Mouse (Mus musculus) naive thymus-derived CD4-positive, alpha-beta T cell, adult 2 months (primary cell): Measurements from ENCODE around the gene BC037034.

Experiments
- DNase-seq: peaks from one replicate; pipeline ENCODE4 v3.0.0-alpha.2; 2011; ENCODE audit warnings: low read depth

The BC037034 gene

DNA sequence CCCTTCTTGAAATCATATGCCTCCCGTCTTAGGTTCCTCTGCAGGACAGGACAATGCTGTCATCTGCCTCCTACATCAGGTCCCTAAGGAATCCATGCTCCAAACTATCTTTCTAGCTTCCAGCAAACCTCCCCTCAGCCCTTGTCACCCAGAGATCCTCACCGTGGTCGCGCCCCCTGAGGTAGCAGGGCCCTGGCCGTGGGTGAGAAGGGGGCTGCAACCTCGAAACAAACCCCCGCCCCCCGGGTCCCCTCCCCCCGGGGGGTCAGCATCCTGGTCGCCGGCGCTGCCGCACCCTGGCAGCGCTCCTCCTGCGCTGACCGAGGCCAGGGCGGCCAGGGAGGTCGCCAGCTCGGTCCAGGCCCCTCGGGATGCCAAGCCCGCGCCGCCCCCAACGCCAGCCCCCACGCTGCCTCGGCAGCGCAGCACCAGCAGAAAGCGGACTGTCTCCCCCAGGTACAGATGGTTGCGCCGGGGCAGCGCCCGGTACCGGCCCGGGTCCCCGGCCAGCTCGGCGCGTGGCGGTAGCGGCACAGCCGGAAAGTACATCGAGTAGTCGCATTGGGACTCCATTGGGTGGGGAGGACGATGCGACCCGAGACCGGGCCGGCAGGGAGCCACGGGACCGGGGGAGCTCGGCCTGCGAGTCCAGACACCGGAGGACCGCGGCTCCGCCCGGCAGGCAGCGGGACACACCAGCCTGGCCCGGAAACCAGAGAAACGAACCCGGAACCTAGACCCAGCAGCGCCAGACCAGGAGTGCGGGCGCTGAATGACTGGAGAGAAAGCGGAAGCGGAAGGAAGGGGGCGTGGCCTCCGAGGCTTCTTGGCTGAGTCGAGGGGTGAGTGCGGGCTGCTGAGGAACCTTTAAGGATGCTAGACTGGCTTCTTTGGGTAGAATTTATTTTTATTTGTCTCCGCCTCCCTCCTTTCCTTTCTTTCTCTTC lies at the start of gene BC037034:
Gene BC037034 (minus strand): TSS at position 774 of the 947 bp plus-strand sequence.
- DNase-seq, result peak; percentile 95

DNA sequence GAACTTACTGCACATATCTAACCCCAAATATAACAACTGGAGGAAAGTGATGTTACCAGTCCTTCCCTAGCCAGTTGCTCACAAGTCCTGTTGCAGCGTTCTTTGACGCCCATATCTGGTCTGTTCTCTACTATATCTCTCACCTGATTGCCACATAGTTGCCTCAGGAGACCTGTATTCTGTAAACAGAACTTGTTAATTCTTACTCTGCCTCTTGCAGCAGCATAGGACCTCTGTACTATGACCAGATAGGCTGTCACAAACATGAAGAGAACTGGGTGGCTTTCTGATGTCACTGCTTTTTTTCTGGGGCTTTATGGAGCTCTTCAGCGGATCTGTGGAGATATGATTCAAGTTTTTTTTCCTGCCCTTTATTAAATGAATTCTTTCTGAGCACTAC lies 49.0 kb upstream of the BC037034 start:
- no peak for DNase-seq

DNA sequence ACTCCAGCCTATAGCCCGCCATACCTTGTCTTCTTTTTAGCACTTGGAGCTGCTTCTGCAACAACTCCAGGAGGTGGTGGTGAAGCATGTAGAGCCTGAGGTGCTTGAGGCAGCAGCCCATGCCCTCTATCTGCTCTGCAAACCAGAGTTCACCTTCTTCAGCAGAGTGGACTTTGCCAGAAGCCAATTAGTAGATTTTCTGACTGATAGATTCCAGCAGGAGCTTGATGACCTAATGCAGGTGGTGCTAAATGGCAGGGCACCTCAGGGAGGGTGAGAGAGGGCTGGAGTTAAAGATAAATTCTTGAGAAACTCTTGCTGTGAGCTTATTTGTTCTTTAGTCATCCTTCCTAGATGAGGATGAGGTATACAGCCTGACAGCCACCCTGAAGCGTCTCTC lies 35.8 kb upstream of the BC037034 start:
- no peak for DNase-seq

DNA sequence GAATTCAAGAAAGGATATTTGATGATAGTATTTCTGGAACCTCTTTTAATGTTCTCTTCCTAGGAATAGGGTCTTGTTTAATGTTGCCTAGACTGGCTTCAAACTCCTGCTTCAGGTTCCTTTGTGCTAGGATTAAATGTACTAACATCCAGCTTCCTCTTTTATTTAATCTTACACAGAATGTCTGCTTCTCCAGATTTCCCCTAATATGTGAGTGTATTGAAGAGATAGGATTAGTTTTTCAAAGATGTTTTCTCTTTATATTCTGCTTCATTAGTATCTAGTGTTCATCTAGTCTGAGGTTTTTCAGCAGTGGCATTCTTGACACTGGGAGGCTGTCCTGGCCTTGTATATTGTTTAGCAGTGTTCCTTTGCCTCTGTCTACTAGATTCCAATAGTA lies 30.3 kb upstream of the BC037034 start:
- no peak for DNase-seq

DNA sequence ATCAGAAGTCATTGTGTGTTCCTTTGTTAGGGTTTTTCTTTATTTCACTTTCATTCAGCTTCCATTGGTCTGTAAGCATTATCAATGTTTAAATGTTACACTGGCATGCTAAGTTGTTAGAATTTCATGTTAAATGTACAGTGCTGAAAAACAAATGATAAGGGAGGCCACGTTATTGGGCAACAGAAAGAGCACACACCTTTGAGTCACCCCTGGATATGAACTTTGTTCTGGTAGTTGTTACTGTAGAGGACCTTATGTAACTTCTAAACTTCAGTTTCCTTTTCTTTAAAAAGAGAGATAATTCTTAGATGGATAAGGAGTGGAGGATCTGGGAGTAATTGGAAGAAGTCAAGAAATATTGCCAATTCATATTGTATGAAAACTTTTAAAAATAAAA lies 27.8 kb upstream of the BC037034 start:
- no peak for DNase-seq

DNA sequence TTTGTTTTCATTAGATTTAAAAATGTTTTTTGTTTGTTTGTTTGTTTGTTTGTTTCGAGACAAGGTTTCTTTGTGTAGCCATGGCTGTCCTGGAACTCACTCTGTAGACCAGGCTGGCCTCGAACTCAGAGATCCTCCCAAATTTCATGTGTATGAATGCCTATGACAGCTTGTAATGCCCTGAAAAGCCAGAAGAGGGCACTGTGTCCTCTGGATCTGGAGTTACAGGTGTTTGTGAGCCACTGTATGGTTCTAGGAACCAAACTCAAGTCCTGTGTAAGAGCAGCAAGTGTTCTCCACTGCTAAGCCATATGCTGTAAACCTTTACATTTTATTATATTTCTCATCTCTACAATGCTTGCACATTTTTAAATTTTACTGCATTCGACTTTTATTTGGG lies 24.0 kb upstream of the BC037034 start:
- peak; percentile 53 for DNase-seq

DNA sequence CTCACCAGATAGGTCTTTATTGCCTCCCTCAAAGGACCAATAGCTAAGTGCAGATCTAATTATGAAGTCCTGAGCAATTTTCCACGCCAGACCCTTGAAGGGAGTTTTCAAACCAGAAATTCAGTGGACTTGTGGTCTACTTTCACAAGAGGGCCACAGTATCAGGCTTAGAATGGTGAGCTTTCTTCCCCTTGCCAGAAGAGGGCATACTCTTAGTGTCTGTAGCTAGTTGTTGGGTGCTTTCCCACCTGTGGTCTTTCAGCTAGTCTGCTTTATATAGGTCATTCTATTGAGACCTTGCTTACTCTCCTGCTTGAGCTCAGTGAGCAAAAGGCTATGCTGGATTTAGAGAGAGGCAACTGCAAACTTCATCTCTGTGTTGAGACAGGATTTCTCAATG lies 19.7 kb upstream of the BC037034 start:
- DNase-seq, result peak; percentile 28

DNA sequence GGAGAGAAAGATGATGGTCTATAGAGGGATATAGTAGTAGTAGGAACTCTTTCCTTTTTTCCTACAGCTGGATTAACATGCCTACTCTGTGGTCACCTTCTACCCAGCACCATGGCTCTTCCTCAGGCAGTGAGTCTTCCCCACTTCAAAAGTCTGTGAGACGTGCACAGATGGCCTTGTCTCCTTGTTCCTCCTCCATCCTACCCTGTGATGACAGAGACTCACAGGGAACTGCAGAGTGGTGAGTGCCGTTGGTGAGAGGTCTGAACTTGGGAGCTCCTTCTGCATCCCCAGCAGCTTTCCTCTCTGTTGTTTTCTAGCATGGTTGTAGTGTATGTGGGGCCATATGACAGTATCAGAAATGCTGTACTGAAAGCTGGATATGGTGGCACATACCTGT lies 18.0 kb upstream of the BC037034 start:
- no peak for DNase-seq

DNA sequence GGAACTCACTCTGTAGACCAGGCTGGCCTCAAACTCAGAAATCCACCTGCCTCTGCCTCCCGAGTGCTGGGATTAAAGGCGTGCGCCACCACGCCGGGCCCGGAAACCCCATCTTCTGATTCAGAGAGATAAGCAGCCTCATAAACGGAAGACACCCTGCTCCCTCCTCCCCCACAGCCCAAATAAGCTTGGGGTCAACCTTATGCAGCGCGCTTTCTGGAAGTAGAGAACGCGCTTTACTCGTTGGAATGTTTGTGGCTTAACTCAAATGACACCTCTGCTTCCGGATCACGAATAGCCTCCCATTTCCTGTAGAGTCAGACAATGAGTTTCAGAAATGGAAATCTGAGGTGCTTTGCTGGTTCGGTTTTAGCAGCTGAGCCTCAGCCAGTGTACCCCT lies 17.0 kb upstream of the BC037034 start:
- peak; percentile 25 for DNase-seq

DNA sequence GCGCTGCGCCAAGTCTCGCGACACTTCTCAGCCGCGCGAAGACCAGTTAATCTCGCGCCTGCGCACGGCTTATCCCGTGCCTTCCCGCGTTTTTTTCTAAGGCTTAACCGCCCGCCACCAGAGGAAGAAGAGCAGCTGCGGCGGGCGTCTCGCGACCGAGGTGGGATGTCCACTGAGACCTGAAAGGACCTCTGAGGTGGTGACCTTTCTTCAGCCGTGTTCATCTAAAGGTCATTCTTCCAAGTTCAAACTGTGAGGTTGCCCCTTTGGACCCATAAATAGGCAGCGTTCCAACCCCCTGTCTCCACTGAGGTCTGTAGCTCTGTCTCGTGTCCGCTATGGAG lies 16.6 kb upstream of the BC037034 start:
- no peak for DNase-seq

DNA sequence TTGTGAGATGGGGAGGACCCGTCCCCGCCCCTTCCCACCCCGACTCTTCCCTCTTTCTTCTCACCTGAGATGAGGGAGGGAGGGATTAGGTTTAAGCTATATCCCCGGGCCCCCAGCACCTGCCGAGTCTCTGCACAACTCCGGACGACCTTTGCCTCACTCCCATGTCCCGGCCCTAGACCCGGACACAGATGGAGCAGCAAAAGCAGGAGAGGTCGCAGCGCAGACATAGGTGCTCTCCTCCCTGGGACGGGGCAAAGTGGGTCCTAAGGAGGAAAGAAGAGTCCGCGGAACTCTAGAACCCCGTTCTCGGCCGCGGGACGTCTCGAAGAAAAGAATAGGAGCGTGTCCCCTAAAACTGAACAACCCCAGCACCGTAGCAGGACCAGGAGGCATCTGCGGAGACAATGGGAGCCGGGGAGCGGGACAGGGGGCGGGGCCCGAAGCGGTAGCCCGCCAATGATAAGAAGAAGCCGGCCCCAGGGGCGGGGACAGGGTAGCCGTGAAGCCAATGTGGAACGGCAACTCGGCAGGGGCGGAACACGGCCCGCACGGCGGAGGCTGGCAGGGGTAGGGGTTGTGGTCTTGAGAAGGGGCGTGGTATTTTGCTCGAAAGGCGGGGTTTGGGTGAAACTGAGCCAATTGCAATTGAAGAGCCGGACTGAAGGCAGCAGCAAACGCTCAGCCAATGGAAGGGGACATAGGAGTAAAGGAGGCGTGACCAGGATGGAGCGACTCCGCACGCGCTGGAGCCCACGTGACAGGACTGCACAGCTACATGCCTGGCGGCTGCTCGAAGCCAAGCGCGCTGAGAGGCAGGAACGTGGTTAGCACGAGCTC lies 16.0 kb upstream of the BC037034 start, which contains the start of the genes Gm43720, Gpc2 and Stag3:
Gene Gm43720 (minus strand): TSS at position 374 of the 840 bp plus-strand sequence.
Gene Gpc2 (minus strand): TSS at position 421 of the 840 bp plus-strand sequence.
Gene Stag3 (plus strand): TSS at position 656 of the 840 bp plus-strand sequence.
- peak; percentile 94 for DNase-seq

DNA sequence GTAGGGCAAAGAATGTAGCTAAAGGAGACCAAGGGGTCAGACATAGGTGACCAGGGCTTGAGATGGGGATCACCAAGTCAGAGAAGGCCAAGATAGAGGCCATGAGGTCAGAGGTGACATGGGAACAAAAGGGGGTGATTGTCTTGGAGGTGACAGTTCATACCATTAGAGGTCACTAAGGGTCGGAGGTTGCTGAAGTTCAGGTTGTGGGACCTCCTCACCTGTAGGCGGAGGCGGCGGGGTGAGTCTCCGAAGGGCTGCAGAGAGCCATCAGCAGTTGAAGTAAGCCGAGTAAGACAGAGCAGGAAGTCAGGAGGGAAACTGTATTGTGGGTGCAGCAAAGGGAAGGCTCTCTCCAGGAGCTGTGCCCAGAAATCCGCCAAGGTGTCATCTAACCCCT lies 14.2 kb upstream of the BC037034 start:
- no peak for DNase-seq

DNA sequence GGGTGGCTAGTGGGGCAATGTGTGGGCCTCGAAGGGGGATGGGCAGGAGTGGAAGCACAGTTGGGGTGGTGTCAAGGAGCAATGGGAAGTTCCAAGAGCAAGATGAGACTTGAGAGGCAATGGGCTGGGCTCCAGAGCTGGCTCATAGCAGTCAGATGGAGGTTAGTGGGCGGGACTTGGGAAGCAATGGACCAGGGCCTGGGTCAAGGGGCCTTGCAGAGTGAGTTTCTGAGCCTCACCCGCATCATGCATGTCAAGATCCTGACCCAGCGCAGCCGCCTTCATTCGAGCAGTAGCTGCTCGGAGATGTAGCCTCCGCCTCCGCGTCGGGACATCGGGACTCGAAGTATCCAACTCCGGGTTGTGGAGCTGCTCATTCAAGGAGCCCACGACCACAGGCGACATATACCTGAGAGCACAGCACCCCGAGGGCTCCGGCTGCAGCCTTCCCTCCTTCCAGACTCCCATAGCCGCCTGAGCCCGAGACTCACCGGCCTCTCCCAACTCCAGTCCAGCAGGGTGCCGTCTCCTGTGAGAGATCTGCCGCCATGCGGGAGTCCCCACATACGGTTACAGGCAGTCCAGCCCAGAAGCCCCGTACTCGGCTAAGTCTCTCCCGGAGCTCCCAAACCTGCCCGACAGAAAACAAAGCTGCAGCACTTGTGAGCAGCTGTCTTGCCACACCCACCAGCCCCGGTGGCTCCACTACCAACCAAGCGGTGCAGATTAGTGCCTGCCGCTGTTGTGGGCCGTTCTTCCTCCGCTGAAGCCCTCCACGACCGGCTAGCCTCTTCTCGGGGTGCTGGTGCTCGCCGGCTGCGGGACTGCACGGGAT lies 11.6 kb upstream of the BC037034 start:
- DNase-seq, result no peak

DNA sequence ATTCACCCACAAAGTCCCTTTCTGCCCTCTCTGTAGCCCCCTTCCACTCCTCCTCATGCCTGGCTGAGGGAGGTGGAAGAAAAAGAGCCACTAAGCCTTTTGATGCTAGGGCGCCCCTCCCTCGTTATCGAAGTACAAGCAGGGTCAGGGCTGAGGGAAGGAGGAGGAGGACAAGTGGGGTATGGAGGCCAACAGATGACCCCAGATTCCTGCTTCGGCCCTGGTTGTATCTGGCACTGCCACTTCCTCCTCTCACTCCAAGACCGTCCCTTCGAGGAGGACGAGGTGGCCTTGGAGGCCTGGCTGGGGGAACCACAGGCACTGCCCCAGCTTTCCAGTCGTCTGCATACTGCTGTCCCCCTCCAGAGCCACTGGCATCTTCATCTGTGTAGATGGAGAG lies 10.4 kb upstream of the BC037034 start:
- DNase-seq, result no peak

DNA sequence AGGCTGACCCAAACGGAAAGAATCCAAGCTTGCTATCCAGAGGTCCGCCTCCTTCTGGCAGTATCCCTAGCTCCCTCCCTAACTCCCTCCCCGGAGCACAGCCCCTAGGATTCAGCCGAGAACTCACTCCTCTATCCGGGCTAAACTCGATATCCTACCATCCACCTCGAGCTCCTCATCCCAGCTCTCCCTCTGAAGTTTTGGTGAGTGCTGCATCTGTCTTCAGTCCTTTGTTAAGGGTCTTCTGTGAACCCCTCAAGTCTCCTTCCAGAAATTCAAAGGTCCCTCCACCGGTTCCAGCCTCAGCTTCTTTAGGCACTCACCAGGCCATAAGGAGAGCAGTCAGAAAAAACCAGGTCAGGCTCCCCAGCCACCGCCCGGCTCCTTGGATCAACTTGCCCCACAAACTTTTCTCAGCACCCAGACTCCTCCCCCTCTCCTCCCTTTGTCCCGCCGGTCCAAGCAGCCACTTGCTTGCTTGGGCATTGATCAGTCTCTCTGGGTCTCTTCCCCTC lies 8.6 kb upstream of the BC037034 start, which contains the start of gene Gal3st4:
Gene Gal3st4 (minus strand): TSS at position 432 of the 515 bp plus-strand sequence.
- DNase-seq, result no peak

DNA sequence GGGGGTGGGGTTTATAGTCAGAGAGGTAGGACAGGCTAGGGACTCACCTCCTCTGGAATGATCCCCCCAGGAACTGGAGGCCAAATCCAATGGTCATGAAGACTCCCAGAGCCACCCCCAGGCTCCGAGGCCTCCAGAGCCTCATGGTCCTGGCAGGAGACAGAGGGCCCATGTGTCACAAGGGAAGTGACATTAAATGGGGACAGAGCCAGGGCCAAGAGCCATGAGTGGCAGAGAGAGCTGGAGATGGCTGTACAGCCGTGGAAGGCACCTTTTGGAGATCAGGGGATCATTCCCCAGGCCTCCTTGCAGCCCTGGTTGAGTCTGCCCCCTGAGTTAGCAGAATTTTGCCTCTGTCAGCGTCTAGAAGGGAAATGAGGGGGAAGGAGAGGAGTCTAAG lies 7.4 kb upstream of the BC037034 start:
- no peak for DNase-seq

DNA sequence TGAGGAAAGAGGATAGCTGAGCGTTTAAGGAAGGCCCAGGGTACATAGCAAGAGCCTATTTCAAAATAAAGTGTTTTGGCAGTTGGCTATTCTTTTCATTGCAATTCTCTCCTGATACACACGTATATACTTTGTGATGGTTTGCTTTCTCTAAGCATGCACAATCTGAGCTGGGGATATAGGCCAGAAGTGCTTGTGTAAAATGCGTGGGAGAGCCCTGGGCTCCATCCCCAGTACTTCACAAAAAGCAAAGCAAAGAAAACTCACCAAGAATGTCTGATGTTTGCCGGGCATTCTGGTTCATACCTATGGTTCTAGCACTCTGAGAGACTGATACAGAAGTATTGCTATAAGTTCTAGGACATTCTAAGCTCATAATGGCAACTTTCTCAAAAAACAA lies 5.1 kb upstream of the BC037034 start:
- no peak for DNase-seq

DNA sequence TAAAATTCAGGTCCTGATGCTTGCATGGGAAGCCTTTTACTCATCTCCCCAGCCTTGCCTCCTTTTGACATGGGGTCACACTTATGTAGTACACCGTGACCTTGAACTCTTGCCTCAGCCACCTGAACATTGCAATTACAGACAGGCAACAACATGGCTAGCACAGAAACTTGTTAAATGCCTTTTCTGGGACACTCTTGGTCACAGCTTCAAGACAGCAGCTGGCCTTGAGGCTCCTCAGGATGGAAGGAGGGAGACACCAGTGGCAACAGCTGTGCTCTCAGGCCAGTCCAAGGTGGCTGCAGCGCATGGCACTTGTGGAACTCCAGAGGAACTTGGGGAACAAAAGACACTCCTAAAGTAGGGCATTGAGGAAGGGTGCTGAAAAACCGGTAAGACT lies 3.3 kb upstream of the BC037034 start:
- no peak for DNase-seq

DNA sequence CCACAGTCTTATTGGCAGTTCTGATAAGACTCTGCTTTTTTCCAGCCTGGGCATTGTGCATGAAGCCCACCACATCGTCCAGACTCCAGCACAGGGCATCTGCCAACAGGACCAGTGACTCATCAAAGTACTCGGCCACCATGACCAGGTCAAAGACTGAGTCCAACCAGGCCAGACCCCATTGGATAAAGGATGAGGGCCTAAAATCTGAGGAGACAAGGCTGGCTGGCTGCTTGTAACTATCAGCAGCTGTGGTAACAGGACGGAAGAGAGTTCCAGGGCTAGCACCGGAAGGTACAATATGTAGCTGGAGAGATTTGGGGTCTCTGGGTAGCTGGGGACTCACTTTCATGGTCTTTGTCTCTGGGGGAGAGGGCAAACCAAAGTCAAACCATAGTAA lies 1.9 kb upstream of the BC037034 start:
- no peak for DNase-seq

DNA sequence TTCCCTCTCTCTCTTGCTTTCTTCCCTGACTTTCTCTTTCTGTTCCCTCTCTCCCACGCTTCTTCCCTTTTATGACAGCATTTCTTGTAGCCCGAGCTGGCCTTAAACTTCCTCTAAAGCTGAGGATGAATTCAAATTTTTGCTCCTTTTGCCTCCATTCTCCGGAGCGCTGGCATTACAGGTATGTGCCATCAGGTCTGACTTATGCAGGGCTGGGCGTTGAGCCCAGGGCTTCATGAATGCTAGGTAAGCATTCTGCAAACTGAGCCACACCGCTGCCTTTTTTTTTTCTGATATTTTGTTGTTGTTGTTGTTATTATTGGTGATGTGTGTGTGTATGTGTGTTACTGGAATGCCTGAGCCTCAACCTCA lies 360 bp upstream of the BC037034 start:
- DNase-seq, result no peak

DNA sequence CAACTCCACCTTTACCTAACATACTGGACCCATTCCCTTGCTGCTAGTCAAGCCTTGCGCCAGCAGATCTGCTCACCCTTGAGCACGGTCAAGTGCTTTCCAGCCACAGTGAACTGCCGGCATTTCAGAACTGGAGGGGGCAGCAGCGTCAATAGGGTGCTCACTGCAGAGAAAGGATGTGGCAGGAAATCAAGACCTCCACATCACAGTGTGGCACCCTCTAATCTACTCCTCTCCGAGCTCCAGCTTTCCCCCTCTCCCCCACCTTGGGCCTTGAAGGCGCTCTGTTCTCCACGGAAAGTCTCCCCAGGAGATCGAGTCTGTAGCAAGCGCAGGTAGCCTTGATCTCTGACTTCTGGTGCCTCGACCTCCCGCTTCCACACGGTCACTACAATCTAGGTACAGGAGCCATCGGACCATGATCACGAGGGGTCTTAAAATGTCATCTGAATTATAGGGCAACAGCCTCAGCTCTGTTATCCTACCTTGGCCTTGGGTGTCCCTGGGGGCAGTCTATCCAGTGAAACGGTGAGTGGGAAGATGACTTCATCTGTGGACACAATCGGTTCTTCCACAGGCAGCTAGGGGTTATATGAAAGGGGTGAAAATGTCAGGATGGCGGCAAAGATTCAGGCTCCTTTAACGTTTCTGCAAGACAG lies 1.1 kb downstream of the BC037034 start:
- DNase-seq, result peak; percentile 37
